Mouse (Mus musculus): ENCODE results near the gene Neb.

DNA sequence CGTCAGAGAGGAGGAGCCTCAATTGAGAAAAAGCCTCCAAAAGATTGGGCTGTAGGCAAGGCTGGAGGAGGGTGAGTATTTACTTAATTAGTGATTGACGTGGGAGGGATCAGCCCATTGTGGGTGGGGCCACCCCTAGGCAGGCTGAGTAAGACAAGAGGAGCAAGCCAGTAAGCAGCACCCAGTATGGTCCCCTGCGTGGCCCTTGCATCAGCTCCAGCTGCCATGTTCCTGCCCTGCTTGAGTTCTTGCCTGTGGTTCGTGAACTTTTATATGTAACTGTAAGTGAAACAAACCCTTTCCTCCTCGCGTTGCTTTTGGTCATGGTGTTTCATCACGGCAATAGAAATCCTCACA is at the start of gene Neb:
- TF ChIP-seq CTCF (IDR thresholded peaks at IDR 0.05; ENCODE audit: insufficient read depth, low read depth, low read length) (no peak), POLR2A (IDR thresholded peaks at IDR 0.05; ENCODE audit: insufficient read depth, low read depth, low read length) (no peak)
